Mouse (Mus musculus) lung, embryonic 15.5 days (tissue): ENCODE results near the gene Mzt1. TPM values are rescaled to one million over a fixed set of nuclear protein-coding genes. Genes with fewer than 3 reads are reported as not detected.

Experiments used
- ATAC-seq: fragments of 200-750 bp; cut with Nextera tagmentation; 2 replicates; pipeline ENCODE4 v1.8.0; 2017; ENCODE audit warnings: moderate number of reproducible peaks, borderline replicate concordance; ENCODE audit not compliant: low FRiP score, low TSS enrichment; ENCODE audit errors: extremely low read depth
- H3K27ac ChIP-seq: fragments of 300-500 bp; sonication (generic); 2 replicates; pipeline ENCODE4 v1.5.1; 2015; ENCODE audit warnings: moderate library complexity, mild to moderate bottlenecking, inconsistent platforms
- H3K27me3 ChIP-seq: fragments of 300-500 bp; sonication (generic); 2 replicates; pipeline ENCODE4 v1.6.1; 2015; ENCODE audit warnings: inconsistent platforms
- H3K36me3 ChIP-seq: fragments of 300-500 bp; sonication (generic); 2 replicates; pipeline ENCODE4 v1.6.1; 2015; ENCODE audit warnings: inconsistent platforms
- H3K4me1 ChIP-seq: fragments of 300-500 bp; sonication (generic); 2 replicates; pipeline ENCODE4 v1.6.1; 2015; ENCODE audit warnings: inconsistent platforms
- H3K4me2 ChIP-seq: fragments of 300-500 bp; sonication (generic); 2 replicates; pipeline ENCODE4 v1.6.1; 2015; ENCODE audit warnings: inconsistent platforms, mild to moderate bottlenecking, moderate library complexity
- H3K4me3 ChIP-seq: fragments of 300-500 bp; sonication (generic); 2 replicates; pipeline ENCODE4 v1.5.1; 2015; ENCODE audit warnings: mild to moderate bottlenecking, inconsistent platforms
- H3K9ac ChIP-seq: fragments of 300-500 bp; sonication (generic); 2 replicates; pipeline ENCODE4 v1.6.1; 2015; ENCODE audit warnings: inconsistent platforms
- H3K9me3 ChIP-seq: fragments of 300-500 bp; sonication (generic); 2 replicates; pipeline ENCODE4 v1.6.1; 2016; ENCODE audit warnings: inconsistent platforms
- WGBS: fragments of 180-500 bp; shearing (Covaris S2); methylation state at CpG from one replicate; pipeline ENCODE4 v1.1.7; 2015; 5-methylcytosine and 5-hydroxymethylcytosine counted together
- polyA plus RNA-seq: library from polyadenylated mRNA; unstranded; fragments of >200 nt; fragmentation: Nextera tagmentation; extraction: Ambion mirVana; gene quantifications from 2 replicates; pipeline ENCODE4 v1.2.1, GENCODE M21; 2015

Mzt1 gene
- polyA plus RNA-seq, 1 experiment from 2014 or later, result 76.4 TPM

- H3K27me3 ChIP-seq, result no peaks in the 10 kb centered on the region
- no peak overlapping the region for H3K4me3 ChIP-seq
- WGBS, result 37% methylated on average over 8 of the region's 8 CpGs
- H3K9me3 ChIP-seq, result no peaks in the 10 kb centered on the region
- H3K36me3 ChIP-seq, result no peaks in the 10 kb centered on the region
- H3K4me1 ChIP-seq, result no peaks in the 10 kb centered on the region
- ATAC-seq, result no peak
- no peak overlapping the region for H3K27ac ChIP-seq
- no peak overlapping the region for H3K4me2 ChIP-seq
- no peak overlapping the region for H3K9ac ChIP-seq
These were observed 35.6 kb downstream of the Mzt1 start for GRCm38 (mm10) chr14:99010224-99010919.

- H3K4me2 ChIP-seq, result no peak within 1 kb of the TSS
- WGBS, result 94% methylated on average over 7 of the region's 7 CpGs
- no peaks in the 10 kb centered on the region for H3K4me1 ChIP-seq
- H3K27me3 ChIP-seq, result no peaks in the 10 kb centered on the region
- H3K27ac ChIP-seq, result no peak within 1 kb of the TSS
- H3K9ac ChIP-seq, result no peak within 1 kb of the TSS
- no peaks in the 10 kb centered on the region for H3K36me3 ChIP-seq
- H3K4me3 ChIP-seq, result no peak within 1 kb of the TSS
- H3K9me3 ChIP-seq, result no peaks in the 10 kb centered on the region
- no peak for ATAC-seq
These were observed 51.7 kb downstream of the Mzt1 start, which contains the start of gene Rpl36a-ps1 for GRCm38 (mm10) chr14:98994218-98994617. Gene Rpl36a-ps1, minus strand, starts transcription at chr14:98994318.

GRCm38 (mm10) chr14:98992482-98992881, 53.5 kb downstream of the Mzt1 start:
- no peak overlapping the region for H3K9ac ChIP-seq
- H3K4me3 ChIP-seq, result no peak overlapping the region
- H3K36me3 ChIP-seq, result no peaks in the 10 kb centered on the region
- H3K4me1 ChIP-seq, result no peaks in the 10 kb centered on the region
- no peaks in the 10 kb centered on the region for H3K9me3 ChIP-seq
- no peak for ATAC-seq
- WGBS, result 84% methylated on average over 2 of the region's 2 CpGs
- H3K27ac ChIP-seq, result no peak overlapping the region
- no peaks in the 10 kb centered on the region for H3K27me3 ChIP-seq
- H3K4me2 ChIP-seq, result no peak overlapping the region

GRCm38 (mm10) chr14:98990636-98991035, 55.3 kb downstream of the Mzt1 start:
- H3K9ac ChIP-seq, result no peak overlapping the region
- H3K27ac ChIP-seq, result no peak overlapping the region

GRCm38 (mm10) chr14:98989818-98990217, 56.1 kb downstream of the Mzt1 start:
- Histone ChIP-seq H3K36me3 (no peaks in the 10 kb centered on the region), H3K9me3 (no peaks in the 10 kb centered on the region), H3K27ac (no peak overlapping the region), H3K27me3 (no peaks in the 10 kb centered on the region), H3K4me3 (no peak overlapping the region), H3K4me2 (no peak overlapping the region), H3K4me1 (no peaks in the 10 kb centered on the region), H3K9ac (no peak overlapping the region)
- ATAC-seq, result no peak
- 31% methylated on average over 3 of the region's 3 CpGs for WGBS

More at GRCm38 (mm10) chr14:98990636-98991035, 55.3 kb downstream of the Mzt1 start:
- H3K4me1 ChIP-seq, result no peaks in the 10 kb centered on the region
- WGBS, result 44% methylated on average over 3 of the region's 3 CpGs
- H3K4me3 ChIP-seq, result no peak overlapping the region
- no peak for ATAC-seq
- H3K4me2 ChIP-seq, result no peak overlapping the region
- no peaks in the 10 kb centered on the region for H3K36me3 ChIP-seq
- no peaks in the 10 kb centered on the region for H3K27me3 ChIP-seq
- no peaks in the 10 kb centered on the region for H3K9me3 ChIP-seq

Other genes with a start within 250 kb of the Mzt1 start
- 1.4 and 1.7 TPM in 2 replicates for gene Rpl36a-ps1, start 51.8 kb downstream of the Mzt1 start, polyA plus RNA-seq
- gene Bora, start 88 bp upstream of the Mzt1 start, polyA plus RNA-seq, result 70.3 and 75.6 TPM in 2 replicates
- gene Pibf1, start 53.3 kb upstream of the Mzt1 start, polyA plus RNA-seq, result 14.0 and 19.5 TPM in 2 replicates
- 29.4 and 32.5 TPM in 2 replicates for gene Dis3, start 53.6 kb upstream of the Mzt1 start, polyA plus RNA-seq